Mouse (Mus musculus) thymus, postnatal 36 days (tissue): Measurements from ENCODE around the gene Rap2a.

Experiments used
- DNase-seq, 2 experiments: peaks; one replicate each; pipeline ENCODE4 v3.0.0; 2022; ENCODE audit warnings: mixed read lengths in 2 of 2

Rap2a gene

GRCm38 (mm10) chr14:120477982-120478568 is at the start of gene Rap2a:
Gene Rap2a, plus strand, starts transcription at chr14:120478444.
- peak; percentile 93 to 97 for DNase-seq

- no peak for DNase-seq
Observed at GRCm38 (mm10) chr14:120428497-120428896, 49.7 kb upstream of the Rap2a start.

GRCm38 (mm10) chr14:120432773-120433172 is 45.5 kb upstream of the Rap2a start:
- peak in 1 of 2 experiments; percentile 13 for DNase-seq

- DNase-seq = no peak
Observed at GRCm38 (mm10) chr14:120433931-120434398, 44.3 kb upstream of the Rap2a start.

GRCm38 (mm10) chr14:120434831-120435230 is 43.4 kb upstream of the Rap2a start:
- no peak for DNase-seq

GRCm38 (mm10) chr14:120440716-120441115 is 37.5 kb upstream of the Rap2a start:
- no peak for DNase-seq

GRCm38 (mm10) chr14:120441256-120441655 is 37.0 kb upstream of the Rap2a start:
- DNase-seq = no peak

GRCm38 (mm10) chr14:120441836-120442235 is 36.4 kb upstream of the Rap2a start:
- no peak for DNase-seq

GRCm38 (mm10) chr14:120454221-120454620 is 24.0 kb upstream of the Rap2a start:
- DNase-seq = no peak

- no peak for DNase-seq
Observed at GRCm38 (mm10) chr14:120463938-120464727, 14.1 kb upstream of the Rap2a start.

- DNase-seq = no peak
Observed at GRCm38 (mm10) chr14:120466816-120467215, 11.4 kb upstream of the Rap2a start.

GRCm38 (mm10) chr14:120469126-120469790 is 9.0 kb upstream of the Rap2a start:
- no peak for DNase-seq

GRCm38 (mm10) chr14:120476186-120476697 is 2.0 kb upstream of the Rap2a start:
- no peak for DNase-seq

GRCm38 (mm10) chr14:120477288-120477981 is 809 bp upstream of the Rap2a start:
- peak; percentile 97 to 98 for DNase-seq

- DNase-seq = peak in 1 of 2 experiments; percentile 42
Observed at GRCm38 (mm10) chr14:120478641-120479341, 547 bp downstream of the Rap2a start.

GRCm38 (mm10) chr14:120480341-120480900 is 2.2 kb downstream of the Rap2a start:
- DNase-seq = no peak

GRCm38 (mm10) chr14:120480927-120481326 is 2.7 kb downstream of the Rap2a start:
- DNase-seq = no peak

GRCm38 (mm10) chr14:120484561-120484960 is 6.3 kb downstream of the Rap2a start:
- DNase-seq = no peak

- DNase-seq = no peak
Observed at GRCm38 (mm10) chr14:120496284-120496683, 18.0 kb downstream of the Rap2a start.

GRCm38 (mm10) chr14:120496827-120497226 is 18.6 kb downstream of the Rap2a start:
- no peak for DNase-seq

- DNase-seq = no peak
Observed at GRCm38 (mm10) chr14:120499096-120499495, 20.9 kb downstream of the Rap2a start.

GRCm38 (mm10) chr14:120499601-120500000 is 21.4 kb downstream of the Rap2a start:
- no peak for DNase-seq
